Mouse (Mus musculus) fat pad, adult 2 months (tissue): ENCODE data around the gene Smad3.

Source experiments
- DNase-seq: peaks from one replicate; pipeline ENCODE4 v3.0.0-alpha.2; 2011; ENCODE audit warnings: low read depth, low spot score; ENCODE audit errors: extremely low read depth

The Smad3 gene

GRCm38 (mm10) chr9:63668621-63669020, 89.2 kb downstream of the Smad3 start:
- no peak for DNase-seq

GRCm38 (mm10) chr9:63667373-63667724, 90.4 kb downstream of the Smad3 start:
- DNase-seq: no peak

- no peak for DNase-seq
These were observed 91.0 kb downstream of the Smad3 start for GRCm38 (mm10) chr9:63666612-63667372.

- DNase-seq: no peak
These were observed 92.8 kb downstream of the Smad3 start for GRCm38 (mm10) chr9:63664792-63665646.

- DNase-seq: no peak
These were observed 93.5 kb downstream of the Smad3 start for GRCm38 (mm10) chr9:63664300-63664745.

- no peak for DNase-seq
These were observed 94.6 kb downstream of the Smad3 start for GRCm38 (mm10) chr9:63663222-63663621.

- DNase-seq: no peak
These were observed 95.0 kb downstream of the Smad3 start for GRCm38 (mm10) chr9:63662759-63663158.

- no peak for DNase-seq
These were observed 97.1 kb downstream of the Smad3 start for GRCm38 (mm10) chr9:63660691-63661090.

GRCm38 (mm10) chr9:63660061-63660460, 97.7 kb downstream of the Smad3 start:
- no peak for DNase-seq

GRCm38 (mm10) chr9:63658970-63659371, 98.8 kb downstream of the Smad3 start:
- DNase-seq: no peak

- DNase-seq: peak; percentile 55
These were observed 99.4 kb downstream of the Smad3 start for GRCm38 (mm10) chr9:63658436-63658835.

- DNase-seq: no peak
These were observed 100.6 kb downstream of the Smad3 start for GRCm38 (mm10) chr9:63657167-63657566.

GRCm38 (mm10) chr9:63655092-63655491, 102.7 kb downstream of the Smad3 start:
- no peak for DNase-seq

GRCm38 (mm10) chr9:63654575-63654974, 103.2 kb downstream of the Smad3 start:
- DNase-seq: no peak

- DNase-seq: no peak
These were observed 104.1 kb downstream of the Smad3 start for GRCm38 (mm10) chr9:63653666-63654065.

- DNase-seq: no peak
These were observed 106.2 kb downstream of the Smad3 start for GRCm38 (mm10) chr9:63651594-63651993.

GRCm38 (mm10) chr9:63650905-63651304, 106.9 kb downstream of the Smad3 start:
- no peak for DNase-seq

- DNase-seq: no peak
These were observed 107.8 kb downstream of the Smad3 start for GRCm38 (mm10) chr9:63649841-63650545.

- no peak for DNase-seq
These were observed 109.3 kb downstream of the Smad3 start for GRCm38 (mm10) chr9:63648520-63648918.

- DNase-seq: no peak
These were observed 109.9 kb downstream of the Smad3 start for GRCm38 (mm10) chr9:63647581-63648519.
